ENCODE assay signal across 11 mouse cellular contexts in the genomic region with DNA sequence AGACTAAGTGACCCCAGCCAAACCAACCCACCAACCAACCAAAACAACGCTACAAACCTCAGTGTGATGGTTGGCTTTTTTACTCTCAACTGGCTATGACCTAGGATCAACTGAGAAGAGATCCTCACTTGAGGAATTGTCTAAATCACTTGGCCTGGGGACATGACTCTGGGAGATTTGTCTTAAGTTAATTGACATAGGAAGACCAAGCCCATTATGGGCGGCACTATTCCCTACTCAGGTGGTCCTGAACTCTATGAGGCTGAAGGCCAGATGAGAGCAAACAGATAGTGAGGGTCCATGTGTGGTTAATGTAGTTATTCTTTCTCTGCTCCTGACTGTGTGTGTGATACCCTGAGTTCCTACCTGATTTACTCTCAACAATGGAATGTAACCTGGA.
A peak's percentile ranks its signal among the peaks of the same experiment; 100 is the strongest.
DNase-seq lines count a peak whose midpoint lies in the region; ATAC-seq and TF ChIP-seq lines count a peak whose summit lies in the region.
"Had no signal": no experiment of that assay in that cellular context is flagged by ENCODE, and none has a peak within 500 bp of the region (broad histone marks: within the 10 kb centered on the region; RNA-seq: fewer than 3 reads in every experiment).

No protein-coding gene starts in this region.

- no peak overlapping the region for H3K4me2 ChIP-seq in lung, embryonic 16.5 days (ENCODE audit: low read depth, low read length)
- no peak overlapping the region for H3K4me2 ChIP-seq in hindbrain, postnatal 0 days (ENCODE audit: low read depth, low read length)
- H3K4me2 ChIP-seq in neural tube, embryonic 14.5 days (ENCODE audit: low read depth, low read length): no peak overlapping the region
- H3K4me2 ChIP-seq: liver, embryonic 15.5 days had no signal

- no peaks in the 10 kb centered on the region for H3K36me3 ChIP-seq in lung, embryonic 16.5 days (ENCODE audit: control insufficient read depth, insufficient read depth, low read length)
- no peaks in the 10 kb centered on the region for H3K36me3 ChIP-seq in hindbrain, postnatal 0 days (ENCODE audit: insufficient read depth, low read length)
- no peaks in the 10 kb centered on the region for H3K36me3 ChIP-seq in neural tube, embryonic 14.5 days (ENCODE audit: control insufficient read depth, insufficient read depth, low read length)
- H3K36me3 ChIP-seq: embryonic facial prominence, embryonic 15.5 days; liver, embryonic 15.5 days had no signal

- H3K9ac ChIP-seq in lung, embryonic 16.5 days (ENCODE audit: low read length): no peak overlapping the region
- no peak overlapping the region for H3K9ac ChIP-seq in hindbrain, postnatal 0 days (replicated peaks; ENCODE audit: low read length)
- H3K9ac ChIP-seq in neural tube, embryonic 14.5 days (replicated peaks; ENCODE audit: low read depth, low read length): no peak overlapping the region
- H3K9ac ChIP-seq: embryonic facial prominence, embryonic 15.5 days; liver, embryonic 15.5 days had no signal

- peak; percentile 15 to 30 for DNase-seq in cerebellum, postnatal 10 days
- DNase-seq in cerebellum, postnatal 14 days: no peak
- no peak for DNase-seq in lung, postnatal 36 days
- no peak for DNase-seq in hindbrain, postnatal 0 days (ENCODE audit: low spot score)
- DNase-seq in T-cell, adult 2 months (ENCODE audit: low spot score): no peak
- no peak for DNase-seq in right cerebral cortex, adult 18-20 months
- DNase-seq: kidney, adult 18-20 months had no signal

- no peak for TF ChIP-seq CTCF in hindbrain, postnatal 0 days (IDR thresholded peaks at IDR 0.05; ENCODE audit: low read depth)

- ATAC-seq in lung, embryonic 16.5 days (ENCODE audit: low read depth): no peak
- no peak for ATAC-seq in hindbrain, postnatal 0 days
- ATAC-seq in neural tube, embryonic 14.5 days (ENCODE audit: low read depth): no peak

- WGBS in lung, embryonic 16.5 days: 84% methylated on average over 2 of the region's 2 CpGs
- 92% methylated on average over 2 of the region's 2 CpGs for WGBS in hindbrain, postnatal 0 days
- 93% methylated on average over 2 of the region's 2 CpGs for WGBS in neural tube, embryonic 14.5 days

- H3K27me3 ChIP-seq in lung, embryonic 16.5 days (ENCODE audit: control insufficient read depth, insufficient read depth, low read depth, low read length): peaks cover 24% of the 10 kb centered on the region
- H3K27me3 ChIP-seq in hindbrain, postnatal 0 days (ENCODE audit: insufficient read depth, low read length): no peaks in the 10 kb centered on the region
- no peaks in the 10 kb centered on the region for H3K27me3 ChIP-seq in neural tube, embryonic 14.5 days (ENCODE audit: control insufficient read depth, insufficient read depth, low read length)

- H3K9me3 ChIP-seq in lung, embryonic 16.5 days (ENCODE audit: control insufficient read depth, low read length): no peaks in the 10 kb centered on the region
- H3K9me3 ChIP-seq in hindbrain, postnatal 0 days (ENCODE audit: low read length): no peaks in the 10 kb centered on the region
- no peaks in the 10 kb centered on the region for H3K9me3 ChIP-seq in neural tube, embryonic 14.5 days (ENCODE audit: control insufficient read depth, low read length)
- H3K9me3 ChIP-seq: embryonic facial prominence, embryonic 15.5 days; liver, embryonic 15.5 days had no signal

- H3K4me1 ChIP-seq in lung, embryonic 16.5 days (replicated peaks; ENCODE audit: control insufficient read depth, insufficient read depth, low read length): peaks cover 19% of the 10 kb centered on the region
- H3K4me1 ChIP-seq in hindbrain, postnatal 0 days (ENCODE audit: insufficient read depth, low read length): peaks cover 21% of the 10 kb centered on the region; the same call in 1 of the 2 replicates
- peaks cover 29% of the 10 kb centered on the region for H3K4me1 ChIP-seq in neural tube, embryonic 14.5 days (ENCODE audit: control insufficient read depth, insufficient read depth, low read length)

- H3K4me3 ChIP-seq in lung, embryonic 16.5 days (ENCODE audit: low read length): no peak overlapping the region
- no peak overlapping the region for H3K4me3 ChIP-seq in hindbrain, postnatal 0 days (ENCODE audit: low read length)
- no peak overlapping the region for H3K4me3 ChIP-seq in neural tube, embryonic 14.5 days (ENCODE audit: low read depth, low read length)
- H3K4me3 ChIP-seq: embryonic facial prominence, embryonic 15.5 days; liver, embryonic 15.5 days had no signal

- peak overlapping the region; percentile 4 for H3K27ac ChIP-seq in lung, embryonic 16.5 days (ENCODE audit: low read length)
- H3K27ac ChIP-seq in hindbrain, postnatal 0 days: peak overlapping the region; percentile 90
- H3K27ac ChIP-seq in neural tube, embryonic 14.5 days (ENCODE audit: low read depth, low read length): peak overlapping the region; percentile 86
- H3K27ac ChIP-seq: liver, embryonic 15.5 days had no signal

Comparison
In these comparisons a context has a peak if more than half of its experiments do, and no peak if none do; other contexts are left out.
1. DNase-seq: peak in cerebellum, postnatal 10 days (2 of 2); none in cerebellum, postnatal 14 days (0 of 2), lung, postnatal 36 days (single experiment), hindbrain, postnatal 0 days (single experiment), T-cell, adult 2 months (single experiment) and right cerebral cortex, adult 18-20 months (single experiment).
2. H3K27ac ChIP-seq: peak in every context shown above with its lines; median percentile 90 in hindbrain, postnatal 0 days; 86 in neural tube, embryonic 14.5 days; 4 in lung, embryonic 16.5 days.